Mouse (Mus musculus) forebrain, embryonic 11.5 days (tissue): ENCODE data around the gene Mtmr10. TPM values are rescaled to one million over a fixed set of nuclear protein-coding genes. Genes with fewer than 3 reads are reported as not detected.

Experiments used
- ATAC-seq: fragments of 200-750 bp; cut with Nextera tagmentation; replicated peaks from 2 replicates; pipeline ENCODE4 v1.8.0; 2017; ENCODE audit warnings: moderate TSS enrichment; ENCODE audit not compliant: low FRiP score
- DNase-seq: peaks from one replicate; pipeline ENCODE4 v3.0.0-alpha.2; 2017; ENCODE audit warnings: low spot score
- H3K27ac ChIP-seq: fragments of 300-500 bp; sonication (generic); 2 replicates; pipeline ENCODE4 v1.5.1; 2014; ENCODE audit warnings: low read depth, low read length
- H3K27me3 ChIP-seq: fragments of 300-500 bp; sonication (generic); 2 replicates; pipeline ENCODE4 v1.6.1; 2014; ENCODE audit warnings: mild to moderate bottlenecking, low read length, mixed read lengths; ENCODE audit not compliant: control insufficient read depth, insufficient read depth
- H3K36me3 ChIP-seq: fragments of 300-500 bp; sonication (generic); 2 replicates; pipeline ENCODE4 v1.6.1; 2014; ENCODE audit warnings: mild to moderate bottlenecking, low read length, moderate library complexity, mixed read lengths; ENCODE audit not compliant: control insufficient read depth, insufficient read depth
- H3K4me1 ChIP-seq: fragments of 300-500 bp; sonication (generic); replicated peaks from 2 replicates; pipeline ENCODE4 v1.6.1; 2014; ENCODE audit warnings: low read length, mixed read lengths; ENCODE audit not compliant: control insufficient read depth, insufficient read depth
- H3K4me2 ChIP-seq: fragments of 300-500 bp; sonication (generic); 2 replicates; pipeline ENCODE4 v1.6.1; 2014; ENCODE audit warnings: low read depth, mild to moderate bottlenecking, low read length, moderate library complexity, mixed read lengths; ENCODE audit not compliant: severe bottlenecking
- H3K4me3 ChIP-seq: fragments of 300-500 bp; sonication (generic); 2 replicates; pipeline ENCODE4 v1.5.1; 2014; ENCODE audit warnings: low read depth, low read length
- H3K9ac ChIP-seq: fragments of 300-500 bp; sonication (generic); 2 replicates; pipeline ENCODE4 v1.6.1; 2014; ENCODE audit warnings: low read length
- H3K9me3 ChIP-seq: fragments of 300-500 bp; sonication (generic); 2 replicates; pipeline ENCODE4 v1.6.1; 2016; ENCODE audit warnings: low read length, mixed read lengths; ENCODE audit not compliant: control insufficient read depth
- WGBS: fragments of 180-500 bp; shearing (Covaris S2); extraction: QIAGEN DNeasy Blood & Tissue Kit; methylation state at CpG from one replicate; pipeline ENCODE4 v1.1.7; 2014; 5-methylcytosine and 5-hydroxymethylcytosine counted together
- polyA plus RNA-seq: library from polyadenylated mRNA; unstranded; fragments of >200 nt; fragmentation: Nextera tagmentation; extraction: Ambion mirVana; gene quantifications from 2 replicates; pipeline ENCODE4 v1.2.1, GENCODE M21; 2014

Gene Mtmr10
- polyA plus RNA-seq, 1 experiment from 2014 or later: 13.8 TPM

DNA sequence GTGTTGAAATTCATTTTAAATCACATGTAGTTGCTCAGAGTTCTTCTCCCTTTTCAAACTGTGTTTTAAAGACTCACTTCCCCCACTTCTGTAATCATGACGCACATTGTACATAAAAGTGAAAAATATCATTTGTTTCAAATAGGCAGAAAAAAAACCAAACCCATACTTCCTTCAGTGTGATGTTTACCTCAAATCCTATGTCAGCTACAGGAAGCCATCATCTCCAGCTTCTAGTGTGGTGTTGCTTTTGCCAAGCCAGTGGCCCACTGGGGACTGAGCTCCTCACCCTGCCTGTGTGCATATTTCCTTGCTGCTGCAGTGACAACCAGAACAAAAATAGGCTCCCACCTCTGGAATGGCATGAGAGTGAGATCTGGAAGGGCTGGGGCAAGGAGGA, 39.1 kb upstream of the Mtmr10 start:
- Histone ChIP-seq H3K4me1 (no peaks in the 10 kb centered on the region), H3K4me3 (no peak overlapping the region), H3K4me2 (no peak overlapping the region), H3K9ac (no peak overlapping the region), H3K36me3 (no peaks in the 10 kb centered on the region), H3K27ac (no peak overlapping the region), H3K27me3 (no peaks in the 10 kb centered on the region), H3K9me3 (no peaks in the 10 kb centered on the region)
- 98% methylated on average over 1 of the region's 1 CpGs for WGBS
- no peak for DNase-seq
- no peak for ATAC-seq

DNA sequence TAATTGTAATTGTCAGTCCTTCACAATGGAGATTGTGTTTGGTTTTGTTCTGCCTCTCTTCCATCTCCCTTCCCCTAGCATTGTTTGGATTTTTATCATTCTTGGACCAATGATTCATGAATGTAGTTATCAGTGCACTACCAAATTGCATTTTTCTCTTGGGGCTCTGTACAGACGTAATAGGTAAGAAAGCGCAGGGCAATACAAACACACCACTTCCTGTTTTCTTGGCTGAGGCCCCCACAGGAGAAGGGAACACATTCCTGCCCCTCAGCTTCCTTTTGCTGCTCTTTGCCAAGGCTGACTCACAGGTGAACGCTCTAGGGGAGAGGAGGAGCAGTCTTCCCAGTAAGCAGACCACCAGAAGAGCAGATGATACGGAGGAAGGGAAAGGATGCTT, 37.7 kb upstream of the Mtmr10 start:
- Histone ChIP-seq H3K4me3 (no peak overlapping the region), H3K27ac (no peak overlapping the region), H3K9ac (no peak overlapping the region), H3K4me1 (no peaks in the 10 kb centered on the region), H3K9me3 (no peaks in the 10 kb centered on the region), H3K36me3 (no peaks in the 10 kb centered on the region), H3K27me3 (no peaks in the 10 kb centered on the region), H3K4me2 (no peak overlapping the region)
- no peak for ATAC-seq
- WGBS: 79% methylated on average over 4 of the region's 4 CpGs
- DNase-seq: no peak

DNA sequence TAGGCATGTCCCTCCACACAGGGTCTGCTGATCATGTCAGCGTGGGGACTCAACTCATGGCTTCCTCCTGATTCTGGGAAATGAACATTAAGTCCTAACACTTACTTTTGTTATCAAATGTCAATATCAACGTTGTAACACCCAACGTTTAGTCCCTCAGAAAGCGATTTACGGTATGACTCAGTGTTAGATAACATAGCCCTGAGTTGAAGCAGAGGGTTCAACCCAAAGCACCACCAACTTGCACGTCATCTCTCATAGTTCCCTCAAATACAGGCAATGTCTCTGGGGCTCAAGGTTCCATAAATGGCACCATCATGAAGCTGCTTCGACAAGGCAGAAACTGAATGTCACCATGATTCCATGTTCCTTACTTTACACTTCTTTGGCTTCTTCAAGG, 37.0 kb upstream of the Mtmr10 start:
- Histone ChIP-seq H3K36me3 (no peaks in the 10 kb centered on the region), H3K4me2 (no peak overlapping the region), H3K4me3 (no peak overlapping the region), H3K9me3 (no peaks in the 10 kb centered on the region), H3K4me1 (no peaks in the 10 kb centered on the region), H3K9ac (no peak overlapping the region), H3K27me3 (no peaks in the 10 kb centered on the region), H3K27ac (no peak overlapping the region)
- DNase-seq (no peak), ATAC-seq (no peak)
- 90% methylated on average over 7 of the region's 7 CpGs for WGBS

DNA sequence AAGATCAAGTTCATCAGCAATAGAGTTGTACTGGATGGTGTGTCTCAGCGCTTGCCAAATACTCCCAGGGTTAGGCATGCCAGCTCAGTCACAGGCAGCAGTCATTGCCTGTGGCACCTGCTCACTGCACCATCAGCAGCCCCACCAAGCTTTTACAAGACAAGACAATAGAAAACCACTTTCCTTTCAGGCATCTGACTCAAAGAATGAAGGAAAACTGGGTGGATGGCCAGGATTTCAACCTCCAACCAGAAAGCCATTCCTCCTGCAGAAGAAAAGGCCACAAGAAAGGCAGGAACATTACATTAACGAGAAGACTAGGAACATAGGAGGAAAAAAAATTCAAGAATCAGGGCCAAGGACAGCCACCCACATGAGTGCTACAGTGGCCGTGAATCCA, 33.7 kb upstream of the Mtmr10 start:
- Histone ChIP-seq H3K9me3 (no peaks in the 10 kb centered on the region), H3K9ac (no peak overlapping the region), H3K36me3 (no peaks in the 10 kb centered on the region), H3K4me3 (no peak overlapping the region), H3K4me2 (no peak overlapping the region), H3K27me3 (no peaks in the 10 kb centered on the region), H3K4me1 (no peaks in the 10 kb centered on the region), H3K27ac (no peak overlapping the region)
- no peak for DNase-seq
- ATAC-seq: no peak
- 90% methylated on average over 3 of the region's 3 CpGs for WGBS

DNA sequence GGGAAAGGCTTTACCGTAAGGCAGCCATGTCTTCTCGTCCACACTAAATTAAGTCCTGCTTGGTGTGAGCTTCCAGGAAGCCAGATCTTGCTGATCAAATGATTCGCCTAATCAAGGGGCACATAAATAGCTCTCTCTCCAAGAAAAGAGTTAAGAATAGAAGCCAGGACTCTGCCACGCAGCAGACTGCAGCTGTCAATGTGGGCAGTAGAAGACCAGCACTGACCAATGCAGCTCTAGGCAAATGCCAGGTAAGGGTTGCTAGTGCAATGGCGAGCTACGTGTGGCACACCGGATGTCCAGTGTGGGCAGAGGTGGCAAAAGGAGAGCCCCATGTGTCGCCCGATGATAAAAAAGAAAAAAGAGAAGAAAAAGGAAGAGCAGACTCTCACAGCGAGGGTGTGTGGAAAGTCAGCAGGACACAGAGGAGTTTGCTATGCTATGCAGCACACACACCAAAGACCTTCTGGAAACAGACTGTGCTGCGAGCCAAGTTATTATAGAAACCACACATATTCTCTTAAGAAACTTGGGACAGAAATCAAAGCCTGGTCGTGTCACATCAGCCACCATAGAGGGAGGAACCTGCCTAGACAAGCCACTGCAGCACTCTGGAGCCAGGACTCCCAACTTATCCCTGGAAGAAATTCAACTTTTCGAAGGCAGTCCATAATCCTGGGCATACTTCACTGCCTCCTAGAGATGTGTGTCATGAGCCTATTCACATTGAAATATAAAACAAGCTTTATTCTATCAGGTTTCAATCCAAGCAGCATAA, 21.8 kb upstream of the Mtmr10 start:
- ATAC-seq (no peak), DNase-seq (no peak)
- H3K36me3 ChIP-seq: no peaks in the 10 kb centered on the region
- peaks cover 3% of the 10 kb centered on the region; the same call in 1 of the 2 replicates for H3K27me3 ChIP-seq
- H3K4me3 ChIP-seq: no peak overlapping the region
- H3K4me1 ChIP-seq: 0 out of 2 replicates have a peak, but pooled peaks cover 1% of the 10 kb centered on the region
- H3K27ac ChIP-seq: no peak overlapping the region
- no peak overlapping the region for H3K4me2 ChIP-seq
- no peak overlapping the region for H3K9ac ChIP-seq
- WGBS: 85% methylated on average over 13 of the region's 13 CpGs
- H3K9me3 ChIP-seq: no peaks in the 10 kb centered on the region

DNA sequence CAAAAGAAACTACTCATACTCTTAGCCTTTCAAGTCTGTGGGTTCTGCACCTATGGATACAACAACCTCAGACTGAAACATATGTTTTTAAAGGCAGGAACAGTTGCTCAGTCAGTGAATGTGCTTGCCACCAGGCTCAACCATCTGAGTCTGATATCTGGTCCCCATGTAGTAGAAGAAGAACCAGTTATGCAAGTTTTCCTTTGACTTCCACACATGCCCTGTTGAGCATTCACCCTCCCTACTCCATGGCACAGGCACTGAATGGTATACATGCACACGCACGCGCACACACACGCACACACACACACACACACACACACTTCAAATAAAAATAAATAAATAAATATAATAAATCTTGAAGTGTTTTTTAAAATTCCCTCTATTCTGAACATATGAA, 20.9 kb upstream of the Mtmr10 start:
- no peak overlapping the region for H3K27ac ChIP-seq
- DNase-seq: no peak
- H3K9me3 ChIP-seq: no peaks in the 10 kb centered on the region
- 0 out of 2 replicates have a peak, but pooled peaks cover 1% of the 10 kb centered on the region for H3K4me1 ChIP-seq
- H3K9ac ChIP-seq: no peak overlapping the region
- peaks cover 3% of the 10 kb centered on the region; the same call in 1 of the 2 replicates for H3K27me3 ChIP-seq
- no peak overlapping the region for H3K4me3 ChIP-seq
- no peak for ATAC-seq
- no peak overlapping the region for H3K4me2 ChIP-seq
- H3K36me3 ChIP-seq: no peaks in the 10 kb centered on the region
- 87% methylated on average over 4 of the region's 4 CpGs for WGBS

DNA sequence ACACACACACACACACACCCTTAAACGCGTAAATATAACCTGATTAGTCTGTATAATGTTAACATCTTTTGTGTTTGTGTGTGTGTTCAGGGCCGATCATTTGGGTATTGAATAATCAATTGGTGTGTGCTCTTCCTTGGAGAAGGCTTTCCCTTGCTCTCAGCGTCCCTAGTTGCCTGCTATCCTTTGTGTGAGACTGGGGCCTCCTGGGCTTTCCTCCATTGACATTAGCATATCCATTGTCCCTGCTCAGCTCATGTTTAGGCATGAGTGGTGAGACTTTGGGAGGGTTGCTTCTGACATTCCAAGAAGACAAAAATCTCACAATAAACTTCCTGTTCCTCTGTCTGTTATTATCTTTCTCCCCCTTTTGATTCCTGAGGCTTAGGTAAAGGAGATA, 15.5 kb upstream of the Mtmr10 start:
- Histone ChIP-seq H3K4me1 (peaks cover 3% of the 10 kb centered on the region; the same call in 1 of the 2 replicates), H3K27ac (0 out of 2 replicates have a peak overlapping the region, but pooled peaks have one; percentile 14), H3K9ac (no peak overlapping the region), H3K4me3 (no peak overlapping the region), H3K27me3 (peaks cover 3% of the 10 kb centered on the region; the same call in 1 of the 2 replicates), H3K9me3 (no peaks in the 10 kb centered on the region; the same call in 1 of the 2 replicates), H3K36me3 (no peaks in the 10 kb centered on the region), H3K4me2 (no peak overlapping the region)
- peak; percentile 93 for ATAC-seq
- peak; percentile 66 for DNase-seq
- 16% methylated on average over 4 of the region's 4 CpGs for WGBS

DNA sequence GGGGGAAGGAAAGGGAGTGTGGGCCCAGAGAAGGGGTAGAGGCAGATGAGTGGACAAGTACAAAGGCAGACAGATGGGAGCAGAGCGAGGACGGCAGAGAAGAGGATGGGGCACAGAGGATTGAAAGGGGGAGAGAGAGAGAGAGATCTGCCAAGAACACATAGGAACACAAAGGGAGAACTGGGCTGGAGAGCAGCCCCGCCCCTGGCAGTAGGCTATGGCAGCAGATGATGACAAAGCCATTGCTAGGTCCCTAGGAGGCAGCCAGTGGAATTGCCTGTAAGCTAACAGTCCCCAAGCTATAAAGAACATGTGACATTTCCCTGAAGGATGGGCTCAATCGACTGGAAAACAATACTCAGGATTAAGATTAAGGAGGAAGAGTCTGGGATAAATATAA, 11.9 kb upstream of the Mtmr10 start:
- H3K9ac ChIP-seq: no peak overlapping the region
- ATAC-seq (no peak), DNase-seq (no peak)
- no peaks in the 10 kb centered on the region; the same call in 1 of the 2 replicates for H3K9me3 ChIP-seq
- peaks cover 1% of the 10 kb centered on the region; the same call in 1 of the 2 replicates for H3K4me1 ChIP-seq
- H3K27ac ChIP-seq: no peak overlapping the region
- WGBS: 74% methylated on average over 4 of the region's 4 CpGs
- no peaks in the 10 kb centered on the region for H3K27me3 ChIP-seq
- no peak overlapping the region for H3K4me3 ChIP-seq
- H3K4me2 ChIP-seq: no peak overlapping the region
- H3K36me3 ChIP-seq: no peaks in the 10 kb centered on the region

DNA sequence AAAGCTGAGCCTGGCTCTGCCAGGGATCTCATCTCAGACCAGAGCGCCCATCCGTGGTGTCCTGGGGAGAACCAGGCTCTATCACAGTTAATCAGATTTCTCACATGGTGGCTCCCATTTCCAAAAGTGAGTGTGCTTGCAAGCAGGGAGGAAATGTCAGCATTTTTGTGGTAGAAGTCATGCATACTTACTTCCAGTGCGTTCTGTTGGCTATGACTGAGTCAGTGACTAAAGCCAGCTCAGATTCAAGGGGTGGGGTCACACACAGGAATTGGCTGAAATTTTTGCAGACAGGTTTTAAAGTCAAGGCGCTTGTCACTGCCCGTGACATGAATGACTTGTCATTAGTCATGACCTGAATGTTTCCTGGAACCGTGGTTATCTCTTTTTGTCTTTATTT, 10.5 kb upstream of the Mtmr10 start:
- no peaks in the 10 kb centered on the region; the same call in 1 of the 2 replicates for H3K9me3 ChIP-seq
- ATAC-seq (no peak), DNase-seq (no peak)
- no peaks in the 10 kb centered on the region for H3K27me3 ChIP-seq
- H3K36me3 ChIP-seq: no peaks in the 10 kb centered on the region
- no peak overlapping the region for H3K9ac ChIP-seq
- peaks cover 1% of the 10 kb centered on the region; the same call in 1 of the 2 replicates for H3K4me1 ChIP-seq
- no peak overlapping the region for H3K4me3 ChIP-seq
- WGBS: 62% methylated on average over 6 of the region's 6 CpGs
- H3K4me2 ChIP-seq: no peak overlapping the region
- no peak overlapping the region for H3K27ac ChIP-seq
